In genomic region chr13:98037693-98038092, GRCm38 (mm10) we compare ENCODE assay signal across 23 mouse cellular contexts.
A peak's percentile ranks its signal among the peaks of the same experiment; 100 is the strongest.
DNase-seq lines count a peak whose midpoint lies in the region; ATAC-seq and TF ChIP-seq lines count a peak whose summit lies in the region.
"Had no signal": no experiment of that assay in that cellular context is flagged by ENCODE, and none has a peak within 500 bp of the region (broad histone marks: within the 10 kb centered on the region; RNA-seq: fewer than 3 reads in every experiment).

No protein-coding gene starts in this region.

- no peak for DNase-seq in forebrain, postnatal 0 days
- DNase-seq in frontal cortex, postnatal 36 days (ENCODE audit: low spot score in 2 of 2), result no peak
- peak; percentile 33 for DNase-seq in heart, adult 11 months
- DNase-seq in heart, postnatal 4 days, result no peak
- DNase-seq in telencephalon, adult 2 months (ENCODE audit: low read depth, low spot score), result peak; percentile 31
- DNase-seq in MN1 (ENCODE audit: low spot score), result no peak
- DNase-seq: adrenal gland, adult 2 months; adrenal gland, adult 8-10 months; adrenal gland, postnatal 10 days; adrenal gland, postnatal 14 days; adrenal gland, postnatal 25 days; adrenal gland, postnatal 36 days; B cell, adult 2 months; cerebellum, adult 11 months; cerebellum, adult 11-12 months; cerebellum, adult 18-20 months had no signal

- H3K4me3 ChIP-seq in forebrain, postnatal 0 days (ENCODE audit: low read depth, low read length), result no peak overlapping the region
- no peak overlapping the region for H3K4me3 ChIP-seq in forebrain, embryonic 15.5 days

- H3K36me3 ChIP-seq in forebrain, postnatal 0 days (ENCODE audit: insufficient read depth), result no peaks in the 10 kb centered on the region
- no peaks in the 10 kb centered on the region for H3K36me3 ChIP-seq in forebrain, embryonic 15.5 days
- H3K36me3 ChIP-seq: G1E had no signal

- no peak for TF ChIP-seq CTCF in forebrain, postnatal 0 days (IDR thresholded peaks at IDR 0.05; ENCODE audit: low read depth)

- no peak overlapping the region for H3K27ac ChIP-seq in forebrain, postnatal 0 days (ENCODE audit: low read depth, low read length)
- no peak overlapping the region for H3K27ac ChIP-seq in forebrain, embryonic 15.5 days (replicated peaks)

- no peaks in the 10 kb centered on the region for H3K27me3 ChIP-seq in forebrain, postnatal 0 days (ENCODE audit: insufficient read depth, low read length)
- no peaks in the 10 kb centered on the region for H3K27me3 ChIP-seq in forebrain, embryonic 15.5 days
- H3K27me3 ChIP-seq: CH12.LX, Patski had no signal

- no peaks in the 10 kb centered on the region for H3K4me1 ChIP-seq in forebrain, postnatal 0 days (ENCODE audit: insufficient read depth)
- H3K4me1 ChIP-seq in forebrain, embryonic 15.5 days, result no peaks in the 10 kb centered on the region

- ATAC-seq in forebrain, postnatal 0 days, result peak; percentile 62
- ATAC-seq in forebrain, embryonic 15.5 days (replicated peaks), result no peak
- peak; percentile 55; the same call in 1 of the 2 replicates for ATAC-seq in frontal cortex, adult (ENCODE audit: low TSS enrichment)
- ATAC-seq: activated CD4-positive, CD25-positive, alpha-beta regulatory T cell, adult 4 months; CD4-positive, CD25-positive, alpha-beta regulatory T cell, adult 4 months; Patski had no signal

- no peak overlapping the region for H3K9ac ChIP-seq in forebrain, postnatal 0 days
- no peak overlapping the region for H3K9ac ChIP-seq in forebrain, embryonic 15.5 days (replicated peaks)

- H3K4me2 ChIP-seq in forebrain, postnatal 0 days (ENCODE audit: low read depth), result no peak overlapping the region
- no peak overlapping the region for H3K4me2 ChIP-seq in forebrain, embryonic 15.5 days (replicated peaks)

- H3K9me3 ChIP-seq in forebrain, postnatal 0 days (ENCODE audit: low read length), result no peaks in the 10 kb centered on the region
- H3K9me3 ChIP-seq in forebrain, embryonic 15.5 days, result no peaks in the 10 kb centered on the region
- H3K9me3 ChIP-seq: G1E had no signal

Comparison
In these comparisons a context has a peak if more than half of its experiments do, and no peak if none do; other contexts are left out.
1. DNase-seq: peak in heart, adult 11 months (single experiment) and telencephalon, adult 2 months (single experiment); none in forebrain, postnatal 0 days (single experiment), frontal cortex, postnatal 36 days (0 of 2), heart, postnatal 4 days (single experiment) and MN1 (single experiment).